Mouse (Mus musculus): ENCODE results near the gene Cryz. TPM values are rescaled to one million over a fixed set of nuclear protein-coding genes. Genes with fewer than 3 reads are reported as not detected.
"Not testable (repeated sequence)": the region's sequence is repeated elsewhere in the genome, so short reads cannot be mapped to it uniquely, and the experiment has no call there.

The Cryz gene
- polyA plus RNA-seq, 1 experiment, result 7.6 TPM

DNA sequence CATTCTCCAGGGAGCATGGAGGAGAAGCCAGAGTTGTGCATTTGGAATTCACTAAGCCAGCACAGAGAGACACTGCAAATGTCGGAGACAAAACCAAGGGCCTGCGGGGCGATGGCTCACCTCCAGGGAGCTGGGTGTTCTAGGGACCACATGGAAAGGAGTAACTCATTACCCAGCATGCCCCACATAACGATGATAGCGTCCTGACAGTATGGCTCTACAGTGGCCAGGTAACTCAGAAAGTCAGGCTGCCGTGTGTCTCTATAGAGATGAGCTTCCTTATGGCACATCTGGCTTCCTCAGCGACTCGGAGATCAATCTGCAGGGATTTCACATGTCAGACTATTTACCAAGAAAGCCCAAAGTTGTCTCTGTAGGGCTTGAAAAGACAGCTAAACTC is 18.3 kb downstream of the Cryz start:
- DNase-seq (ENCODE audit: low read depth), result no peak
- TF ChIP-seq CTCF (IDR thresholded peaks at IDR 0.05; ENCODE audit: borderline replicate concordance, extremely low read depth, insufficient read depth, insufficient read length), result no peak
- TF ChIP-seq POLR2A (IDR thresholded peaks at IDR 0.05; ENCODE audit: borderline replicate concordance, extremely low read depth, insufficient read depth, insufficient read length, poor library complexity, severe bottlenecking), result no peak

DNA sequence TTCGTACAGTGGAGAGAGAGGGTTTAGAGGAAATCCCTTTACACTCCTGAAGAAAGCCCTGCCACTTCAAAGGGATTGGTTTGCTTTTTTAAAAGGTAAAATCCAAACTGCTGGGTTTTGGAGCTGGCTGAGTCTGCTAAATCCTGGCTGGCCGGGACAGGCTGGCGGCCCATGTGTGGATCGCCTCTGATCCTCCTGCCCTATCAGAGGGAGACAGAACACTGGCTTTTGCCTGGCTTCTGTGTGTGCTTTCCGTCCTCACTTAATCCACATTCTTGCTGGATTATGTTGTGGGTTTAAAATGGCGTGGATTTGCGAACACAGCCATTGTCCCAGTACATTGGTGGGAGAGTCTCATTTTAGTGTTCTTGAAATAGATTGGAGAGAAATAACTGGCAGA is 18.8 kb downstream of the Cryz start:
- peak; percentile 25 for DNase-seq (ENCODE audit: low read depth)
- TF ChIP-seq POLR2A (IDR thresholded peaks at IDR 0.05; ENCODE audit: borderline replicate concordance, extremely low read depth, insufficient read depth, insufficient read length, poor library complexity, severe bottlenecking) (no peak), CTCF (IDR thresholded peaks at IDR 0.05; ENCODE audit: borderline replicate concordance, extremely low read depth, insufficient read depth, insufficient read length) (no peak)

- no peak for TF ChIP-seq CTCF (IDR thresholded peaks at IDR 0.05; ENCODE audit: borderline replicate concordance, extremely low read depth, insufficient read depth, insufficient read length)
- no peak for TF ChIP-seq POLR2A (IDR thresholded peaks at IDR 0.05; ENCODE audit: borderline replicate concordance, extremely low read depth, insufficient read depth, insufficient read length, poor library complexity, severe bottlenecking)
- DNase-seq (ENCODE audit: low read depth), result no peak
Measured at GRCm38 (mm10) chr3:154616106-154616505, 19.6 kb downstream of the Cryz start.

DNA sequence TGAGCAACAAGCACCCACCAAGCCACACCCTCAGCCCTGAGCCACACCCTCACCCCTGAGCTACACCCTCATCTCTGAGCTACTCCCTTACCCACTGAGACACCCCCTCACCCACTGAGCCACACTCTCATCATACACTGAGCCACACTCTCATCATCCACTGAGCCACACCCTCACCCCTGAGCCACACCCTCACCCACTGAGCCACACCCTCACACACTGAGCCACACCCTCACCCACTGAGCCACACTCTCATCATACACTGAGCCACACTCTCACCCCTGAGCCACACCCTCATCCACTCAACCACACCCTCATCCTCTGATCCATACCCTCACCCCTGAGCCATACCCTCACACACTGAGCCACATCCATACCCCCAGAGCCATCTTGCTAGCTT is 31.8 kb downstream of the Cryz start:
- TF ChIP-seq POLR2A (IDR thresholded peaks at IDR 0.05; ENCODE audit: borderline replicate concordance, extremely low read depth, insufficient read depth, insufficient read length, poor library complexity, severe bottlenecking), result no peak
- TF ChIP-seq CTCF (IDR thresholded peaks at IDR 0.05; ENCODE audit: borderline replicate concordance, extremely low read depth, insufficient read depth, insufficient read length), result no peak
- DNase-seq (ENCODE audit: low read depth), result no peak

DNA sequence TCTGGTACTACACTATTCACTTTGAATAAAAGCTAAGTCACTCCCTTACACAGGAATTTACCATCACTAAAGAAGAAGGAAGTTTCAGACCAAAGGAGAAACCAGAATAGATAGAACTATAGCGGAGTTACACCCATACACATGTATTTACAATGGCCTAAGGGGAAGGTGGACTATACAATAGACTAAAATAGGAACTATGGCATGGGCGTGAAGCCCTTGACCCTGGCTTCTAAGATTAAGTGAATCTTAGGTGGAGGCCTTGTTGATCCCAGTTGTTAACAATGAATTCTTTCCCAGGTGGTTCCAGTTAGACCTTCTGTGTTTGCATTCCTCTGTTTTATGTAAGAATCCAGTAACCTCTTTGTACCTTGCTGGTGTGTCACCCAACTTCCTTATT is 34.8 kb downstream of the Cryz start:
- not testable (repeated sequence) for DNase-seq (ENCODE audit: low read depth)

GRCm38 (mm10) chr3:154633091-154633490 is 36.6 kb downstream of the Cryz start:
- DNase-seq (ENCODE audit: low read depth), result no peak
- TF ChIP-seq CTCF (IDR thresholded peaks at IDR 0.05; ENCODE audit: borderline replicate concordance, extremely low read depth, insufficient read depth, insufficient read length) (no peak), POLR2A (IDR thresholded peaks at IDR 0.05; ENCODE audit: borderline replicate concordance, extremely low read depth, insufficient read depth, insufficient read length, poor library complexity, severe bottlenecking) (no peak)

DNA sequence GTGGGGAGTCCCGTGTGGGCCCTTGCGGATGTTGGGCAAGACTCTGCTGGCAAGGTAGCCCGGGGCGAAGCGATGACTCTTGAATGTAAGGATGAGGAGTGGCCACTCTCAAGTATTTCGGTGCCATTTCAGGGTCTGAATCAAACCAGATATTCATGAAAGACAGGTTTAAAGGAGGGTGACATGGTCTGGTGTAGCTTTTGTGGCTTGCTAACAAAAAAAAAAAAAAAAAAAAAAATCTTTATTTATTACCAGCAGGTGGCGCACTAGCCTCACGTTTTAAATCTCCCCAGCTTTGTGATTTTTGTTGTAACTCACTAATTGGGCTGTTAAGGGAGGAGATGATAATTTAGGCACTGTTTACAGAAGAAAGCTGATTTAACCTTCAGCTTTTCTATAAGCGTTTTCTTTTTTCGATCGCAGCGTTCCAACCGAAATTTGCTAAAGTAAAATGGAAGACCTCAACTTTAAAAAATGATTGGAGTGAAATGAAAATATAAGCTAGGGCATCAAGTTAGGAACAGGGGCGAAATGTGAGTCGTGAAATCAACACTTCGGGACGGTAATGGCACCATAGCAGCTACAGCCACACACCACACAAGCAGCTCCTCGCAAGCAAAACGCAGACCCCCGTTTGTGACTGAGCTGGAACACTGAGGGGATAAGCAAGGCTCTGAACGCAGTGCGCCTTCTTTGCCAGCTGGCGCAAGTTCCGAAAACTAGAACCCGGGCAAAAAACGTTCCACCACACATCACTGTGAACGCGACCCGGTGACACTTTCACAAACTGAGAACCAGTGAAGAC is 50.3 kb downstream of the Cryz start:
- DNase-seq (ENCODE audit: low read depth), result peak; percentile 80
- TF ChIP-seq POLR2A (IDR thresholded peaks at IDR 0.05; ENCODE audit: borderline replicate concordance, extremely low read depth, insufficient read depth, insufficient read length, poor library complexity, severe bottlenecking), result no peak
- peak; percentile 35; the same call in 1 of the 2 replicates for TF ChIP-seq CTCF (IDR thresholded peaks at IDR 0.05; ENCODE audit: borderline replicate concordance, extremely low read depth, insufficient read depth, insufficient read length)

DNA sequence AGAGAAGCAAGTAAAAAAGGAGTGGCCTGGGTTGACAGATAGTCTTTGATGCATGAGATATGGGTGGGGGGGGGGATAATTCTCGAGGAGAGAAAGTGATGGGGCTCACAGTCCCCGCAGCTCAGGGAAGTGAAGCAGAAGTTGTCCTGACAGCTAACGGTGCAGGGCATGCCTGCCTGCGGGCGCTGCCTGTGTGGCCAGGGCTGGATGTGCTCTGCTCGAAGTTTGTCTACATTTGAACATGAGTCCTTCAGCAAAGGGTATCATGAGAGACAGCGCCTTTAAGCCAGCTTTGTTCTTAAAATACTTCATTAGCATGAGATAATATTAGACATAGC is 50.9 kb downstream of the Cryz start:
- TF ChIP-seq CTCF (IDR thresholded peaks at IDR 0.05; ENCODE audit: borderline replicate concordance, extremely low read depth, insufficient read depth, insufficient read length), result no peak
- TF ChIP-seq POLR2A (IDR thresholded peaks at IDR 0.05; ENCODE audit: borderline replicate concordance, extremely low read depth, insufficient read depth, insufficient read length, poor library complexity, severe bottlenecking), result no peak
- no peak for DNase-seq (ENCODE audit: low read depth)

DNA sequence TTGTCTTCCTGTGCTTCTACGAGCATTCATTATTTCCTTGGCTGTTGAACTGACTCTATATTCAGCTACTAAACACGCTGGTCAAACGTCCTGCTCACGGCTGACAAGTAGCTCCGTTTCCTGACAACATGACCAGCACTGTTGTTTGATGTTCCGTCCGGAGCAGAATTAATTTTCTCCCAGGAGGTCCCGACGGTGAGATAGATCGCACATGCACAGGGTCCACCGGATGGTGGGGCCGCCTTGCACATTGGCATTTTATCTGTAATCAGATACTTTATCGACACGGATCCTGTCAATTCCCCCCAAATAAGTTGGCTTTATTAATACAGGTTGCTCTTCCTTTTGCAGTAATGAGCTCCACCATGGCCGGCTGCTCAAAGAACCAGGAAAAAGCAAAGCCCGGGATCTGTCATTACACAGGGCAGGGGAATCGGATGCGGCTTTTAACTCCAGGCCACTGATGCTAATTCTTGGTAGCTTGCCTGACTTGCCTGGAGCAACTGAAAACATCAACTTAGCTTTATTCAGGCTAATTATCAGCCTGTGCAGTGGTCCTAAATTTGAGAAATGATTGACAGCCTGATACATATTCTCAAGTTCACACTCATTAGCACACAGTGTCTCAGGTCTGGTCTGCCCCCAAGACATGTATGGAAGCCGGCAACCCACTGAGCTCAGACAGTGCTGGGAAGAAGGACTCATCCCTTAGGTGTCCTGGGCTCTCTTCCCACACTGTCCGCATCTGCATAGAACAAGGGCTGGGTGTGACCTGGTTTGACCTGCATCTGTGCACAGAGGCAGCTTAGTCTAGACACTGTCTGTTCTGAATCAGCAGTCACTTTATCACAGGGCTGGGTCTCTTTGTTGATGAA is 53.1 kb downstream of the Cryz start:
- peak; percentile 59 for DNase-seq (ENCODE audit: low read depth)
- TF ChIP-seq POLR2A (IDR thresholded peaks at IDR 0.05; ENCODE audit: borderline replicate concordance, extremely low read depth, insufficient read depth, insufficient read length, poor library complexity, severe bottlenecking) (no peak), CTCF (IDR thresholded peaks at IDR 0.05; ENCODE audit: borderline replicate concordance, extremely low read depth, insufficient read depth, insufficient read length) (no peak)

DNA sequence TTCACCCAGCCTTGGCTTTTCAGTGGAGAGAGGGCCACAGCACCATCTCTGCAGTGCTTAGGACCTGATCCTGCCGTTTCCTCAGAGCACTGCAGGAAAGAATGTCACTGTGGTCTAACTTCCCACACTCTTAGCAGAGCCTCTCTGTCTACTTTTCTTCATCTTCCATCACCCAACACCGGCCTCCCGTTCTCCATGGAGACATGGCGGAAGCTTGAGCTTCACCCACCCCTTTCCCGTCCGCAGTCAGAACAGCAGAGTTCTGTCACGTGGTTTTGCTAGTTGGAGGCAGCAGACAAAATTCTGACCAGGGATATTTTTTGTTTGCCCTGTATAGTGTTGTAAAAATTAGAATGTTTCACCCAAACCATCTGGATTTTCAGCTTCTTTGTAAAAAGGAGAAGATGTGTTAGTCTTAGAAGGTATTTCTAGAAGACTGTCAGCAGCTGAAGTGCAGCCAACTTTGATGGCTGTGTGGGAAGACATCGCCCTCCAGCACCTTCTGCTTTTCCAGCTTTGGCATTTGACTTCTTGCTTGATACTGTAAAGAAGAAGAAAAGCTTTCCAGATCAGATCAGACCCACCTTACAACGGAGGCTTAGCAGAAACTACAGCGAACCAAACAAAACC is 54.8 kb downstream of the Cryz start:
- no peak for DNase-seq (ENCODE audit: low read depth)
- TF ChIP-seq POLR2A (IDR thresholded peaks at IDR 0.05; ENCODE audit: borderline replicate concordance, extremely low read depth, insufficient read depth, insufficient read length, poor library complexity, severe bottlenecking), result no peak
- TF ChIP-seq CTCF (IDR thresholded peaks at IDR 0.05; ENCODE audit: borderline replicate concordance, extremely low read depth, insufficient read depth, insufficient read length), result no peak

GRCm38 (mm10) chr3:154652581-154653420 is 56.3 kb downstream of the Cryz start:
- TF ChIP-seq CTCF (IDR thresholded peaks at IDR 0.05; ENCODE audit: borderline replicate concordance, extremely low read depth, insufficient read depth, insufficient read length), result peak; percentile 99
- no peak for TF ChIP-seq POLR2A (IDR thresholded peaks at IDR 0.05; ENCODE audit: borderline replicate concordance, extremely low read depth, insufficient read depth, insufficient read length, poor library complexity, severe bottlenecking)
- peak; percentile 91 for DNase-seq (ENCODE audit: low read depth)

Data from brain, embryonic 14.5 days (tissue).